Mouse (Mus musculus): ENCODE results near the gene Gm14597.

- TF ChIP-seq POLR2A (IDR thresholded peaks at IDR 0.05; ENCODE audit: borderline replicate concordance, control insufficient read depth, low read depth, low read length) (no peak), CTCF (IDR thresholded peaks at IDR 0.05; ENCODE audit: control insufficient read depth, insufficient read depth, low read length) (no peak)
These were observed 37.1 kb upstream of the Gm14597 start for GRCm38 (mm10) chrX:53645885-53646284.
